Mouse (Mus musculus): ENCODE results near the gene Slc25a39.
"Not testable (repeated sequence)": the region's sequence is repeated elsewhere in the genome, so short reads cannot be mapped to it uniquely, and the experiment has no call there.

Gene Slc25a39

GRCm38 (mm10) chr11:102395250-102395649 lies 12.5 kb downstream of the Slc25a39 start:
- DNase-seq (ENCODE audit: low read depth, low spot score) = peak; percentile 77

DNA sequence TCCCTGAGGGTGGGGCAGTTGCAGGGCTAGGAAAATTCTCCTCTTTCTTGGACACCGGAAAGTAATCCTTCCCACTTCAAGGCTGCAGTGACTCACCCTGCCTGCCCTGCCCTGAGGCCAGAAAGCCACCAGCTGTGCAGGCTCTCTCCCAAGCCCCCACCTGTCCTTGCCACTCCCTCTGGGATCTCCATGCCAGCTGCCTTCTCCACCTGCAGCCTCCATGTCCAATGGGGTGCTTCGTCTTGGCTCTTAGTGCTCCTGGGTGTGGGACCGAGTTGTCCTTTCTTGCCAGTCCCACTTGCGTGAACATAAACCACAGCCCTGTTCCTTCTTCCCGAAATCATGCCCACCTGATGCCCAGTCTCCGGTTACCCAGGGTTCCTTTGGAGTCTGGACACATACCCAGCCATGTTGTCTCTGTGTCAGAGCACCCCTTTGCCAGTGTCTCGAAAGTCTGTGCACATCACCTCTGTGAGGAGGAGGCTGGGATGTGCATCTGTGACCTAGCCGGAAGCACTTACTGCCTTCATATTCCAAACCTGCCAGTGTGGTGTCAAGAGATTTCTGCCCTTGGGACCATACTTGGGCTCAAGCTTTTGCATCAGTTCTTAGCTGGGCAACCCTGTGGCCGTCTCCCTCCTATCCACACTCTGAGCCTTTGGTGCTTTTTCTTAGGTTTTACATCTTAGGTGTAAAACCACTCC lies 13.2 kb downstream of the Slc25a39 start:
- peak; percentile 72 for DNase-seq (ENCODE audit: low read depth, low spot score)

DNA sequence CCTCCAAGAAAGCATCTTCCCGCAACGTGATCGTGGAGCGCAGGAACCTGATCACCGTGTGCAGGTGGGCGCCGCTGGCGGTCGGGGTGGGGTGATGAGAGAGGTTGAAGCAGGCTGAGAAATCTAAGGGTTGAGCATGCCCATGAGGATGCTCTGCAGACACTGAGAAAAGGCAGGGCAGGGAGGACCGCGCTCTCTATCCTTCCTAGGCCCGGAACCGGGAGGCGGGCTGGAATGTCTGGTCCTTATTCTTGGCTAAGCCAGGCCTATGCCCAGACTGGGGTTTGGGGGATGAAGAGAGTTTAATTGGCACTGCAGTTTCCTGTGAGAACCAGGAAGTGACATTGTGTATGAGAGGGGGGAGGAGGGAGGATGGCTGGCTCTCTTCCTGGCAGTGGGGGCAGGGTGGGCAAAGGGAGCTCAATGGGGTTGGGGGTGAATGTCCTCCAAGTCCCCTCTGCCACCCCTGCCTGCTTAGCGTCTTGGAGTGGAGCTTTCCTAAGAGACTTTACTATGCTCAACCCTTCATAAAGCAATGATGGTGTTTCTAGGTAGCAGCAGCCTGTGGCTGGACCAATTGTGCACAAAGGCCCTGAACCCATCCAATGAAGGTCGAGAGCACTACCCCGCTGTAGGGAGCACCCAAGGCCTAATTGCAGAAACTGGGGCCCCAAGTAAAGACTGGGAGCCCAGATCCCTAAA lies 13.9 kb downstream of the Slc25a39 start:
- DNase-seq (ENCODE audit: low read depth, low spot score) = peak; percentile 88

GRCm38 (mm10) chr11:102393238-102393634 lies 14.5 kb downstream of the Slc25a39 start, which contains the start of gene Rundc3a:
Gene Rundc3a (plus strand): TSS chr11:102393403.
- DNase-seq (ENCODE audit: low read depth, low spot score) = peak; percentile 98

- peak; percentile 84 for DNase-seq (ENCODE audit: low read depth, low spot score)
These were observed 15.1 kb downstream of the Slc25a39 start for GRCm38 (mm10) chr11:102392441-102393237.

DNA sequence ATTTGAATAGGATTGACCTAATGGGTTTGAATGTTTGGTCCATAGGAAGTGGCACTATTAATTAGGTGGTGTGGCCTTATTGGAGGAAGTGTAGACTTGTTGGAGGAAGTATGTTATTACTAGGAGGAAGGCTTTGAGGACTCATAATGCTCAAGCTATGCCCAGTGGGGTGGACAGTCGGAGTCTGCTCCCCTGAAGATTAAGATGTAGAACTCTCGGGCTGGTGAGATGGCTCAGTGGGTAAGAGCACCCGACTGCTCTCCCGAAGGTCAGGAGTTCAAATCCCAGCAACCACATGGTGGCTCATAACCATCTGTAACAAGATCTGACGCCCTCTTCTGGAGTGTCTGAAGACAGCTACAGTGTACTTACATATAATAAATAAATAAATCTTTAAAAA lies 18.3 kb downstream of the Slc25a39 start:
- DNase-seq (ENCODE audit: low read depth, low spot score) = not testable (repeated sequence)

GRCm38 (mm10) chr11:102386121-102386520 lies 21.6 kb downstream of the Slc25a39 start:
- DNase-seq (ENCODE audit: low read depth, low spot score) = no peak

GRCm38 (mm10) chr11:102385075-102385474 lies 22.7 kb downstream of the Slc25a39 start:
- DNase-seq (ENCODE audit: low read depth, low spot score) = no peak

- peak; percentile 89 for DNase-seq (ENCODE audit: low read depth, low spot score)
These were observed 23.3 kb downstream of the Slc25a39 start for GRCm38 (mm10) chr11:102384418-102384817.

GRCm38 (mm10) chr11:102383365-102384136 lies 24.2 kb downstream of the Slc25a39 start:
- peak; percentile 95 for DNase-seq (ENCODE audit: low read depth, low spot score)

DNA sequence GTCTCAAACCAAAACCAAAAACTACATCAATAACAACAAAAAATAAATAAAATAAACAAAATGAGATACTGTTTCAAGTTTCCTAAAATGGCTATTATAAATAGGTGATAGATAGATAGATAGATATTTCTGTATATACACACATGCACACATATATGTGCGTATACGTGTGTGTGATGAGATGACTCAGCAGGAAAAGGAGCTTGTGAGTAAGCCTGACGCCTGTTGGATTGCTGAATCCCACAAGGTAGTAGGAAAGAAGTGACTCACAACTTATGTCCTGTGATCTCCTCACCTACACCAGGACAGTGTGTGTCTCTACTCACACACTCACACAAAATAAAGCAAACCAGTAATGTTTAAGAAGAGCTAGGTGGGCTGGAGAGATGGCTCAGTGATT lies 25.0 kb downstream of the Slc25a39 start:
- DNase-seq (ENCODE audit: low read depth, low spot score) = peak; percentile 16

DNA sequence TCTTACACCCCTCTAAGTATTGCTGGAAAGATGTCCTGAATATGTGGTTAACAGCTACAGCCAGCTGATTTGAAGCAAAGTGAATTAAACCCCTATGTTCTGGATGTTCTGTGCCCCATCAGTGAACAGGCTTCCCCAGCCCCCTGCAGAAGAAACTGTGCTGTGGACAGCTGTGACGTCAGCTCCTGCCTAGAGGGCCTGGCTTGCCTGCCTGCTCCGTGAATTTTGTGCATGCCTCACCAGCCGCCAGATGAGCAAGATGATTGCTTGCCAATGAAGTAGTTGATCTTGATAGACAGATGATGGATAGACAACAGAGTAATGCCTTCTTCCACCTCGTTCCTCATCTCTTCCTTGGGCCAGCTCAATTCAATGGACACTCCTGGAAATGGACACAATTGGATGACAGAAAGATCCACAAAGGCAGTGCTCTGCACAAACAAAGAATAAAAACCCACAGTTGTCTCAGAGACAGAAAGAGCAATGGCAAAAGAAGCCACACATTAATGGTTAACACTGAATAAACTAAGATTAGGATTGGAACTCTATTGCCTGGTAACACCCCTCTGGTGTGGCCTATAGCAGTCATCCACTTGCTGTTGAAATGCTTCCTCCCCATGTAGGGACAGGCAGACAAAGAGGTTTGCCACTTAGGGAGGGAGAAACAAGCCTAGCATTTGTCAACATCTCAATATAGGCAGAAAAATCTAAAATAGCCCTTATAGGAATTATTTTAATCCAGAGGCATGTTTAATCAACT lies 26.2 kb downstream of the Slc25a39 start:
- no peak for DNase-seq (ENCODE audit: low read depth, low spot score)

- no peak for DNase-seq (ENCODE audit: low read depth, low spot score)
These were observed 27.7 kb downstream of the Slc25a39 start for GRCm38 (mm10) chr11:102380091-102380490.

DNA sequence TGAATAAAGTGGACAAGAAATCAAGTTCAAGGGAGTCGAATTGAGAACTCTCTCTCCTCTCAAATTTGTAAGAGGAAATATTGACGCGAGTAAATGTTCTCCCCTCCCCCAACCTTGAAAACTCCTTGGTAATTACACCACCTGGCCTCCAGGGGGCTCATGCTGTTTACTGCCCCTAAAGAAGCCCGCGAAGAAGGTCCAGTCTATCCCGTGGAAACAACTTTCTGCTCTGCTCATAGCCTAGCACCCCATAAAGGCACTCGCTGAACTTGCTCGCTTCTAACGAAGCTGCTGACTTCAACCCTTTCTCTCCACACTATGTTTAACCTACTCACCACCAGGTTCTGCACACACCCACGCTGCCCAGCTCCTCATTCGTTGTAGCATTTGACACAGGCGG lies 30.6 kb downstream of the Slc25a39 start:
- DNase-seq (ENCODE audit: low read depth, low spot score) = no peak

DNA sequence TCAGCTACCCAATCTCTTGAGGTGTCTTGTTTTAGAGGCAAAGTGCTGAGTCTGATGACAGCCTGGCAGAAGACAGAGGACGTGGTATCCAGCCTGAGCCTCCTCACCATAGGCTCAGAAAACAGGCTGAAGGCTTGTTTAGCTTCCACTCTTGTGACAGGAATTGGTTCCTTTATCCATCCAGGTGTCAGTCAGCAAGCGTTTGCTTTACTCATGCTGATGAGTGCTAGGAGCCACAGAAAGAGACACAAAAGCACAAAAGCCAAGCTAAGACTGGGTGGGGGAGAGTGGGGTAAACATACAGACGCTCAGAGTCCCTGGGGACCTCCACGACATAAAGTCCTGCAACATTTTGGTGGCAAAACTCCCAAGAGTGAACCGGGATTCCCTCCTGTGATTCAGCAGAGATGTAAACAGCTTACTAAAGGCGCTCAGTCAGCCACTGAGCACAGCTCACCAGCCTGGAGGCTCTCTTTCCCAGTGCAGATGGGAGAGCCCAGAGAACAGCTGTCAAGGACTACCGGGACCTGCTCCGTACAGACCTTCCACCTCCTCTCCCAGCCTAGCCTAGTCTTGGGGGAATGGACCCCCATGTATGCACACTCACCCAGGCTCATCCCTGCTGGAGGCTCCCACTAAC lies 31.4 kb downstream of the Slc25a39 start:
- DNase-seq (ENCODE audit: low read depth, low spot score) = peak; percentile 19

DNA sequence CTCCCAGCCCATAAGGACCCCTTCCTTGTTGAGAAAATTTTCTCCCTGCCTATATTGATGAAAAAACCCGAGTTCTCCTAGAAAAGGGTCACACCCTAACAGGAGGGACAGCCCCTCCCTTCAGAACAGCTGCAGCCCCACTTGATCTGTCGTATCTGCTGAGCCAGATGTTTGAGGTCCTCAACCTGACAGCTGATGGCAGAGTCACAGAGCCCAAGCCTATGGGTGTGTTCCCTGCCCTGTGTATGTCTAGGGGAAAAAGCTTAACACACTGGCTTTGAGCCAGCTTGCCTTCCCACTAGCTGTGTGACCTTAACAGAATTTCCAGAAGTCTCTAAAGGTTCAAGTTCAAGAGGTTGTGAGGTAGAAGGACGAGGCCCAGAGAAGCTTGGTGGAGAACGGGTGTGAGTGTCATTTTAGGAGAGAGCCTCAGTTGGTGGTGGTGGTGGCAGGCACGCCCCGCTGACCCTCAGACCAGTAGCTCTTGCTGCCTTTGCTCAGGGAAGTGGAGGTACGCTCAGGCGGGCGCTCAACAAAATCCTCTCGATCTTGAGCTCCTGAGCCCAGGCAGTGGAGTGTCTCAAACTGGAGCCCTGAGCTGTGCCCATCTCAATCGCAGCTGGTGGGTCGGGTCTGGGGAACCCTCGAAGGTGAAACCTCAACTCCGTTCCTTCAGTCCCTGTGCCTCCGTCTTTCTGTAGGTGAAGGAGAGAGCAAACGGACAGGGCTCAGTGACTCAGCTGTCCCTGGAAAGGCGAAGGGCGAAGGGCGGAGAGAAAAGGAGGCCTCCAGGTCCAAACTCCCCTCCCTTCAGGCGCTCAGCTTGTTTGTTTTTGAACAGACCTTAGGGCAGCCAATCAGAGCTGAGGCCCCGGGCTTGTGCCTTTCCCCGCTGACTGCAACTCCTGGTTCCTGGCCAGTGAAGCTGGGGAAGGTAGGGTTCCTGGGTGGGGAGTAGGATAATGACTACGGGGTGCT lies 32.3 kb downstream of the Slc25a39 start:
- peak; percentile 84 for DNase-seq (ENCODE audit: low read depth, low spot score)

GRCm38 (mm10) chr11:102374108-102374725 lies 33.5 kb downstream of the Slc25a39 start:
- no peak for DNase-seq (ENCODE audit: low read depth, low spot score)

- no peak for DNase-seq (ENCODE audit: low read depth, low spot score)
These were observed 34.1 kb downstream of the Slc25a39 start for GRCm38 (mm10) chr11:102373646-102374045.

DNA sequence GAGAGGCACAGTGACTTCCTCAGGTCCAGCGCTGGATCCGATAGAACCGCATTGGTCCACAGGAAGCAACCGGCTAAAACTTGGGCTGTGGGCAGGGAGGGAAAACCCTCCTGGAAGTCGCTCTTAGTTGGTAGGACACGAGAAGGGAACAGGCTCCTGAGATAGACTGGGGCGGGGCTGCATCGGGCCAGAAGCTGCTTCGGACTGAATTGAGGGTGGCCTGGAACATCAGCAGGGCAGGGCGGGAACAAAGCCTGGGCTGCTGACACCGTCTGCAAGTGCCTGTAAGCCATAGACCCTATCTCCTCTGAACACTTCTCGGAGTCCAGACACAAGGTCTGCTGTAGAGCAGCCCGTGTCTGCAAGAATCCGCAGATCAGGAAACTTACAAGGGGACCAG lies 34.8 kb downstream of the Slc25a39 start:
- DNase-seq (ENCODE audit: low read depth, low spot score) = no peak
